Mouse (Mus musculus): ENCODE data around the gene Hyal6. TPM values are rescaled to one million over a fixed set of nuclear protein-coding genes. Genes with fewer than 3 reads are reported as not detected.

The Hyal6 gene
- polyA plus RNA-seq, 1 experiment = not detected

DNA sequence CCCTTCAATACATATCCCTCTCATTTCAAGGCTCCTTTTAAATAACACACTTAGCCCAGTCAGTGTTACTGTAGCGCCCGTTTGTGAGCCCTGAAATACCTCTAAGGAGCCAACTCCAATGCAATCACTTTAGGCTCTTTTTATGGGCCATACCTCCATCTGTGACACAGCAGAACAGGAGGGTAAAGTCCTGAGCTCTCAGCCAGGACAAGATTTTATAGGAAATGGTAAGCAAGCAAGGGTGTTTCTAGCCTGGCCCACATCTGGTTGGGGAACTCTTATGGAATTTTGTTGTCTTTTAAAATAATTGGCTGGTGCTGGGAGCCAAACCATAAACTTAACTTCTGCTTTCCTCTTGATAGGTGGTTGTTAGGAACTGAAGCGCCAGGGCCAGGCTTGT is 26.2 kb downstream of the Hyal6 start:
- no peak for TF ChIP-seq CTCF (IDR thresholded peaks at IDR 0.05; ENCODE audit: borderline replicate concordance, extremely low read depth, insufficient read depth, insufficient read length)
- TF ChIP-seq POLR2A (IDR thresholded peaks at IDR 0.05; ENCODE audit: borderline replicate concordance, extremely low read depth, insufficient read depth, insufficient read length, poor library complexity, severe bottlenecking) = no peak
- no peak for DNase-seq (ENCODE audit: low read depth)

DNA sequence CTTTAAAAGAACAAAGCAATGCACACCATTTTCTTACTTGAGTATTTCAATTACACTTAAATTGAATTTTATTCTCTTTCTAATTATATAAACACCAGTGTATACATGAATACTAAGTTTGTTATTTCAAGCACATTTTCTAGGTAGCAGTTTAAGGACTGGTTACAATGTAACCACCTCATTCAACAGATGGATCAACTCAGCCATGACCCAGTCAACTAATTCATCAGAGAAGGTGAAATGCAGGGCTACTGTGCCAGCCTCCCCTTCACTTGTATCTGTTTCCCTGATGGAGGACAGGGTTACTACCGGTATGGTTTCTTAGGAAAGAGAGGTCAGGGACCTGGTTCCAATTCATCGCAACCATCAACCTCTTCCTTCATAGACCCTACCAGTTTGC is 33.2 kb downstream of the Hyal6 start:
- DNase-seq (ENCODE audit: low read depth) = no peak
- TF ChIP-seq POLR2A (IDR thresholded peaks at IDR 0.05; ENCODE audit: borderline replicate concordance, extremely low read depth, insufficient read depth, insufficient read length, poor library complexity, severe bottlenecking) = no peak

DNA sequence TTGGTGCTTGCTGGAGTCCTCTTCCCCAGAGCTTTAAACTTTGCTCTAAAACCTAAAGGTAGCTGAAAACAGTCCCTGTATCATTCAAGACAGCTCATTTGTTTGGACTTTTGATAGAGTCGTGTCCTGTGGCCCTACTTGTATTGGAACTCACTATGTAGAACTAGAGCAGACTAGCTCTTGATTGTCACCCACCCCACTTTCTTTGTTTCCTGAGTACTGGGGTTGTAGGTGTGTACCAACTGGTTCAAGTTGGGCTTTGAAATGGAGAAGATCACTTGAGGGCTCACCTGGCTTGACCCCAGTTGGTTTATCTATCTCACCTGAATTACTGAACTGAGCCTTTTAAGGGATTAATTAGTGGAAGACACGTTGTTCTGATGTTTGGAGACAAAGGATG is 46.1 kb downstream of the Hyal6 start:
- TF ChIP-seq CTCF (IDR thresholded peaks at IDR 0.05; ENCODE audit: borderline replicate concordance, extremely low read depth, insufficient read depth, insufficient read length) = no peak
- no peak for TF ChIP-seq POLR2A (IDR thresholded peaks at IDR 0.05; ENCODE audit: borderline replicate concordance, extremely low read depth, insufficient read depth, insufficient read length, poor library complexity, severe bottlenecking)
- DNase-seq (ENCODE audit: low read depth) = no peak

- TF ChIP-seq POLR2A (IDR thresholded peaks at IDR 0.05; ENCODE audit: borderline replicate concordance, extremely low read depth, insufficient read depth, insufficient read length, poor library complexity, severe bottlenecking) = no peak
- TF ChIP-seq CTCF (IDR thresholded peaks at IDR 0.05; ENCODE audit: borderline replicate concordance, extremely low read depth, insufficient read depth, insufficient read length) = no peak
- DNase-seq (ENCODE audit: low read depth) = no peak
Observed at GRCm38 (mm10) chr6:24790888-24791287, 57.8 kb downstream of the Hyal6 start, which contains the start of gene Spam1. Gene Spam1, plus strand, starts transcription at chr6:24791188.

Other genes with a start within 250 kb of the Hyal6 start
- gene Iqub, start 218.2 kb upstream of the Hyal6 start, polyA plus RNA-seq (2012; rRNA removed) = 0.82 and 1.4 TPM in 2 replicates
- gene Ndufa5, start 205.2 kb upstream of the Hyal6 start, polyA plus RNA-seq (2012; rRNA removed) = 20.1 and 36.1 TPM in 2 replicates
- 0.01 and 0.03 TPM in 2 replicates for gene Asb15, start 205.1 kb upstream of the Hyal6 start, polyA plus RNA-seq (2012; rRNA removed)
- gene Lmod2, start 135.5 kb upstream of the Hyal6 start, polyA plus RNA-seq (2012; rRNA removed) = not detected in 2 replicates
- 25.1 and 30.6 TPM in 2 replicates for gene Wasl, start 68.2 kb upstream of the Hyal6 start, polyA plus RNA-seq (2012; rRNA removed)
- gene Hyal4, start 15.1 kb downstream of the Hyal6 start, polyA plus RNA-seq (2012; rRNA removed) = not detected in 2 replicates
- gene Spam1, start 57.9 kb downstream of the Hyal6 start, polyA plus RNA-seq (2012; rRNA removed) = not detected in 2 replicates
- gene Hyal5, start 124.8 kb downstream of the Hyal6 start, polyA plus RNA-seq (2012; rRNA removed) = not detected in 2 replicates
- 2.2 and 3.6 TPM in 2 replicates for gene Tmem229a, start 223.1 kb downstream of the Hyal6 start, polyA plus RNA-seq (2012; rRNA removed)